Mouse (Mus musculus) forebrain, embryonic 14.5 days (tissue): ENCODE measurements around the gene Acat3. TPM values are rescaled to one million over a fixed set of nuclear protein-coding genes. Genes with fewer than 3 reads are reported as not detected.
"Not testable (repeated sequence)": the region's sequence is repeated elsewhere in the genome, so short reads cannot be mapped to it uniquely, and the experiment has no call there.

Experiments
- ATAC-seq: fragments of 200-750 bp; cut with Nextera tagmentation; 2 replicates; pipeline ENCODE4 v1.8.0; 2017; ENCODE audit warnings: mild to moderate bottlenecking, moderate library complexity
- DNase-seq: peaks from one replicate; pipeline ENCODE4 v3.0.0-alpha.2; 2015; ENCODE audit warnings: low spot score
- H3K27ac ChIP-seq: fragments of 300-500 bp; sonication (generic); 2 replicates; pipeline ENCODE4 v1.5.1; 2014; ENCODE audit warnings: low read depth, mild to moderate bottlenecking, control low read depth, low read length, moderate library complexity
- H3K27me3 ChIP-seq: fragments of 300-500 bp; sonication (generic); replicated peaks from 2 replicates; pipeline ENCODE4 v1.6.1; 2014; ENCODE audit warnings: low read length, control low read depth, mixed read lengths; ENCODE audit not compliant: control insufficient read depth, insufficient read depth
- H3K36me3 ChIP-seq: fragments of 300-500 bp; sonication (generic); 2 replicates; pipeline ENCODE4 v1.6.1; 2014; ENCODE audit warnings: low read length, control low read depth; ENCODE audit not compliant: control insufficient read depth, insufficient read depth
- H3K4me1 ChIP-seq: fragments of 300-500 bp; sonication (generic); 2 replicates; pipeline ENCODE4 v1.6.1; 2014; ENCODE audit warnings: antibody characterized with exemption, low read length, control low read depth; ENCODE audit not compliant: control insufficient read depth, insufficient read depth
- H3K4me2 ChIP-seq: fragments of 300-500 bp; sonication (generic); 2 replicates; pipeline ENCODE4 v1.6.1; 2014; ENCODE audit warnings: mild to moderate bottlenecking, control low read depth, low read length
- H3K4me3 ChIP-seq: fragments of 300-500 bp; sonication (generic); 2 replicates; pipeline ENCODE4 v1.5.1; 2014; ENCODE audit warnings: low read depth, low read length, control low read depth
- H3K9ac ChIP-seq: fragments of 300-500 bp; sonication (generic); 2 replicates; pipeline ENCODE4 v1.6.1; 2014; ENCODE audit warnings: mild to moderate bottlenecking, low read length, control low read depth, moderate library complexity
- H3K9me3 ChIP-seq: fragments of 300-500 bp; sonication (generic); replicated peaks from 2 replicates; pipeline ENCODE4 v1.6.1; 2016; ENCODE audit warnings: low read length, control low read depth, mixed read lengths; ENCODE audit not compliant: control insufficient read depth
- WGBS: fragments of 180-500 bp; shearing (Covaris S2); extraction: QIAGEN DNeasy Blood & Tissue Kit; methylation state at CpG from one replicate; pipeline ENCODE4 v1.1.7; 2014; 5-methylcytosine and 5-hydroxymethylcytosine counted together
- polyA plus RNA-seq: library from polyadenylated mRNA; unstranded; fragments of >200 nt; fragmentation: Nextera tagmentation; extraction: Ambion mirVana; gene quantifications from 2 replicates; pipeline ENCODE4 v1.2.1, GENCODE M21; 2014

Gene Acat3
- polyA plus RNA-seq, 1 experiment from 2014 or later: 0.33 TPM

GRCm38 (mm10) chr17:12909361-12910280 is 30.8 kb downstream of the Acat3 start, which contains the start of gene Pnldc1:
Gene Pnldc1, minus strand, starts transcription at chr17:12910230.
- H3K36me3 ChIP-seq: peaks cover 46% of the 10 kb centered on the region
- no peak within 1 kb of the TSS for H3K4me3 ChIP-seq
- H3K9ac ChIP-seq: no peak within 1 kb of the TSS
- WGBS: 82% methylated on average over 35 of the region's 35 CpGs
- no peaks in the 10 kb centered on the region for H3K4me1 ChIP-seq
- no peak for ATAC-seq
- no peak for DNase-seq
- no peak within 1 kb of the TSS for H3K4me2 ChIP-seq
- H3K27ac ChIP-seq: no peak within 1 kb of the TSS
- H3K27me3 ChIP-seq: no peaks in the 10 kb centered on the region
- no peaks in the 10 kb centered on the region for H3K9me3 ChIP-seq

- Histone ChIP-seq H3K4me2 (no peak overlapping the region), H3K27me3 (no peaks in the 10 kb centered on the region), H3K4me3 (no peak overlapping the region), H3K9me3 (no peaks in the 10 kb centered on the region), H3K4me1 (no peaks in the 10 kb centered on the region; the same call in none of the 2 replicates), H3K9ac (no peak overlapping the region), H3K36me3 (peaks cover 23% of the 10 kb centered on the region; the same call in 1 of the 2 replicates), H3K27ac (no peak overlapping the region)
- ATAC-seq: no peak
- no peak for DNase-seq
- 95% methylated on average over 9 of the region's 9 CpGs for WGBS
These were observed 34.0 kb downstream of the Acat3 start for GRCm38 (mm10) chr17:12906436-12906835.

GRCm38 (mm10) chr17:12905810-12906209 is 34.6 kb downstream of the Acat3 start:
- DNase-seq (no peak), ATAC-seq (no peak)
- Histone ChIP-seq H3K4me2 (no peak overlapping the region), H3K9me3 (no peaks in the 10 kb centered on the region), H3K4me3 (no peak overlapping the region), H3K4me1 (no peaks in the 10 kb centered on the region; the same call in none of the 2 replicates), H3K27ac (no peak overlapping the region), H3K36me3 (peaks cover 19% of the 10 kb centered on the region; the same call in 1 of the 2 replicates), H3K9ac (no peak overlapping the region), H3K27me3 (no peaks in the 10 kb centered on the region)
- WGBS: 85% methylated on average over 4 of the region's 4 CpGs

- Histone ChIP-seq H3K4me3 (no peak overlapping the region), H3K4me1 (no peaks in the 10 kb centered on the region; the same call in none of the 2 replicates), H3K27me3 (no peaks in the 10 kb centered on the region), H3K4me2 (no peak overlapping the region), H3K9me3 (no peaks in the 10 kb centered on the region), H3K9ac (no peak overlapping the region), H3K27ac (no peak overlapping the region), H3K36me3 (peaks cover 13% of the 10 kb centered on the region; the same call in 1 of the 2 replicates)
- ATAC-seq (no peak), DNase-seq (no peak)
- 65% methylated on average over 1 of the region's 1 CpGs for WGBS
These were observed 36.1 kb downstream of the Acat3 start for GRCm38 (mm10) chr17:12904349-12904748.

GRCm38 (mm10) chr17:12903372-12904333 is 36.7 kb downstream of the Acat3 start:
- Histone ChIP-seq H3K9ac (peak overlapping the region; percentile 25; the same call in 1 of the 2 replicates), H3K4me3 (no peak overlapping the region), H3K36me3 (peaks cover 12% of the 10 kb centered on the region; the same call in 1 of the 2 replicates), H3K4me2 (no peak overlapping the region), H3K4me1 (no peaks in the 10 kb centered on the region; the same call in none of the 2 replicates), H3K27ac (peak overlapping the region; percentile 40; the same call in 1 of the 2 replicates), H3K9me3 (no peaks in the 10 kb centered on the region), H3K27me3 (no peaks in the 10 kb centered on the region)
- peak; percentile 67 for DNase-seq
- WGBS: 9% methylated on average over 11 of the region's 12 CpGs
- ATAC-seq: peak; percentile 81

GRCm38 (mm10) chr17:12902291-12902690 is 38.1 kb downstream of the Acat3 start:
- H3K27me3 ChIP-seq: no peaks in the 10 kb centered on the region
- ATAC-seq (no peak), DNase-seq (no peak)
- H3K27ac ChIP-seq: no peak overlapping the region
- H3K4me2 ChIP-seq: no peak overlapping the region
- H3K4me1 ChIP-seq: no peaks in the 10 kb centered on the region; the same call in none of the 2 replicates
- H3K4me3 ChIP-seq: no peak overlapping the region
- no peak overlapping the region for H3K9ac ChIP-seq
- H3K36me3 ChIP-seq: peaks cover 12% of the 10 kb centered on the region; the same call in 1 of the 2 replicates
- no peaks in the 10 kb centered on the region for H3K9me3 ChIP-seq
- 92% methylated on average over 6 of the region's 6 CpGs for WGBS

- H3K4me2 ChIP-seq, H3K9ac ChIP-seq, H3K4me1 ChIP-seq, H3K4me3 ChIP-seq, H3K36me3 ChIP-seq, H3K27me3 ChIP-seq, H3K9me3 ChIP-seq: not testable (repeated sequence)
- 0 out of 2 replicates have a peak, but pooled peaks have one; percentile 45 for ATAC-seq
- WGBS: 32% methylated on average over 2 of the region's 2 CpGs
- H3K27ac ChIP-seq: peak overlapping the region; percentile 78
- DNase-seq: peak; percentile 39
These were observed 41.8 kb downstream of the Acat3 start for GRCm38 (mm10) chr17:12898607-12899006.

GRCm38 (mm10) chr17:12897674-12898073 is 42.7 kb downstream of the Acat3 start:
- H3K27me3 ChIP-seq: no peaks in the 10 kb centered on the region
- H3K27ac ChIP-seq: peak overlapping the region; percentile 54; the same call in 1 of the 2 replicates
- DNase-seq (no peak), ATAC-seq (peak; percentile 56)
- no peak overlapping the region for H3K4me3 ChIP-seq
- 83% methylated on average over 5 of the region's 5 CpGs for WGBS
- peaks cover 6% of the 10 kb centered on the region; the same call in 1 of the 2 replicates for H3K36me3 ChIP-seq
- H3K4me2 ChIP-seq: no peak overlapping the region
- no peaks in the 10 kb centered on the region for H3K9me3 ChIP-seq
- no peak overlapping the region for H3K9ac ChIP-seq
- H3K4me1 ChIP-seq: no peaks in the 10 kb centered on the region
